Mouse (Mus musculus) cerebellum, adult 2 months (tissue): ENCODE data around the gene Spats2.

Experiments used
- CTCF ChIP-seq: fragments of 200-500 bp; IDR thresholded peaks from 2 replicates; pipeline ENCODE4 v1.5.1; 2011; ENCODE audit warnings: low read depth, mild to moderate bottlenecking, control low read depth, low read length, moderate library complexity, borderline replicate concordance; ENCODE audit not compliant: insufficient read depth
- POLR2A ChIP-seq: fragments of 200-500 bp; IDR thresholded peaks from 2 replicates; pipeline ENCODE4 v1.6.1; 2011; ENCODE audit warnings: low read length, control low read depth, borderline replicate concordance; ENCODE audit not compliant: insufficient read depth

DNA sequence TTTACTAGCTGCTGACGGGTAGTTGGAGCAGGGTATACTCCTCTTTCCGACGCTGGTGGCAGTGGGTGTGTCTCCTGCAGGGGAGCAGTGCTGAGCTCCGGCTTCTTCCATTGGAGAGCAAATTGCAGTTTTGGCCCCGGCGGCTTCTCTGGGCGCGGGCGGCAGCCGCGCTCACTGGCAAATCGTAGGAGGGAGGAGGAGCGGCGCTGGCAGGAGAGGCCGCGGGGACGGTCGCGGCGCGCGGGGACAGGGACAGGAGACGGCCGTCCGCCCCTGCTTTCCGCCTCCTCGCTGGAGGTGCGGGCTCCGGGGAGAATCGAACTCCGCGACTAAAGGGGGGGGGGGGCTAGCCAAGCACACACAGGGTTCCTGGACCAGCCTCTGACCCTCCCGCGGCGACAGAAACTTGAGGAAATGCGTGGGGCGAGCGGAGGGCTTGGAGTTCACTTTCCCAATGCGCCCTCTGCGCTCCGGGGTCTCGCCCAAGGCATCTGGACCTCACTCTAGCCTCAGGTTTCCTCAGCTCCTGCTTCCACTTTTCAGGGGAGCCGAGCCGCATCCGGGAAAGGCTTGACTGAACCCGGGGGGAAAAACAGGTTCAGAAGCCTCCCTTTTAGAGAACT lies 98.0 kb downstream of the Spats2 start:
- TF ChIP-seq POLR2A: no peak
- no peak for TF ChIP-seq CTCF
